Mouse (Mus musculus): ENCODE measurements around the gene Krtap5-2. TPM values are rescaled to one million over a fixed set of nuclear protein-coding genes. Genes with fewer than 3 reads are reported as not detected.
A peak's percentile ranks its signal among the peaks of the same experiment; 100 is the strongest.
"Not testable (repeated sequence)": the region's sequence is repeated elsewhere in the genome, so short reads cannot be mapped to it uniquely, and the experiment has no call there.

The Krtap5-2 gene
- total RNA-seq, 1 experiment from 2014 or later, result not detected

DNA sequence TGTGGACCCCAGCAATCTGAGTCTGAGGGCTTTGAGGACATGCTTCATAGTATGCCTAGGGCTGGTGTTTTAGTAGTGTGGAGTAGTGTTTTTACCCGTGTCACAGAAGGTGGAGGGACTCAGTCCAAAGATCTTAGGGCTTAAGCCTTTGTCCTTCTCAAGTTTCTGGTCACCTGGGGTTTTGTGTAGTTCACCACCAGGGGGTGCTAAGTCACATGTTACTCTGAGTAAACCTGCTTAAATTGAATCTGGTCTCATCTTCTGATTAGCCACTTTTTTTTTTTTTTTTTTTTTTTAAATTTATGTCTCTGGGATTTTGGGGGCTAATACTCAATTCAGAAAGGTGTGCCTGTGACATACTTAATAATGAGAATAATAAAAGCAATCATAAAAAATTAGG lies 29.8 kb downstream of the Krtap5-2 start:
- ATAC-seq (replicated peaks in 1 of 2; ENCODE audit: insufficient read depth in 1 of 2, low FRiP score in 2 of 2, low TSS enrichment in 1 of 2, low read depth in 1 of 2, poor library complexity in 2 of 2, severe bottlenecking in 2 of 2), result no peak

DNA sequence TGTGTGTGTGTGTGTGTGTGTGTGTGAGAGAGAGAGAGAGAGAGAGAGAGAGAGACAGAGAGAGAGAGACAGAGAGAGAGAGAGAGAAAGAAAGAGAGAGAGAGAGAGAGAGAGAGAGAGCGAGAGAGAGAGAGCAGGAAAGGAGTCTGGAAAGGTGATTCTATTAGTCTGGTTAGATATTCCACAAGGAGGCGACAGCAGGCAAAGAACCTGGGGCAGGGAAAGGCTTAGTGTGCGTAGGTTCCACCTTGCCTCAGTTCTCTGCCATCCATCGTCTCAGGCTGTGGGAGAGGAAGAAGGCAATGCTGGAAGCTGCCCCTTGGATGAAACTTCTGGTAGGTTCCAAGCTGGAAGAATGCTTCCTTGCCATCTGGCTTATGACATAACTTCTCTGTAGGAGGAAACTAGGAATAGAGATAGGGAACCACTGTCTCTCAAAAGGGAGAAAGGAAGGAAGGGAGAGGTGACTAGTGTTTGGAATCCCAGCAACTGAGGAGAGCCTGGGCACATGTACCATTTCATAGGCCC lies 30.3 kb downstream of the Krtap5-2 start:
- no peak for ATAC-seq (replicated peaks in 1 of 2; ENCODE audit: insufficient read depth in 1 of 2, low FRiP score in 2 of 2, low TSS enrichment in 1 of 2, low read depth in 1 of 2, poor library complexity in 2 of 2, severe bottlenecking in 2 of 2)

DNA sequence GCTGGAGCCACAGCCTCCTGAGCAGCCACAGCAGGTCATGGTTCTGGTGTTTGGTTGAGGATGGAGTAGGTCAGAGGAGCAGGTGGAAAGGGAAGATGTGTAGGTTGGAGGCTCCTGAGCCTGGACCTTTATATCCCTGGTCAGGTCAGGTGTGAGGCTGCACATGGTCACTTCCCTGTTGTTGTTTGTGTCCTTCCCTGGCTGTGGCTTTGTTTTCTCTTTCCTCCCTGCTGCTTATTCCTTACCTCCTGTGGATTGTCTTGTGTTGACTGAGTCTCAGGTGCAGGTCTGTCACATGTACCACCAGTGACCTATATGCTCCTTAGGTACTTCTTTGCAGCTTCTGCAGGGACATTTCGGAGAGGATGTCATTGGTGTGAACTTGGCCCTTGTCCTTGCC lies 31.3 kb downstream of the Krtap5-2 start, which contains the start of gene Gm45337:
Gene Gm45337 (minus strand): TSS at position 101 of the 400 bp plus-strand sequence.
- no peak for ATAC-seq (replicated peaks in 1 of 2; ENCODE audit: insufficient read depth in 1 of 2, low FRiP score in 2 of 2, low TSS enrichment in 1 of 2, low read depth in 1 of 2, poor library complexity in 2 of 2, severe bottlenecking in 2 of 2)

DNA sequence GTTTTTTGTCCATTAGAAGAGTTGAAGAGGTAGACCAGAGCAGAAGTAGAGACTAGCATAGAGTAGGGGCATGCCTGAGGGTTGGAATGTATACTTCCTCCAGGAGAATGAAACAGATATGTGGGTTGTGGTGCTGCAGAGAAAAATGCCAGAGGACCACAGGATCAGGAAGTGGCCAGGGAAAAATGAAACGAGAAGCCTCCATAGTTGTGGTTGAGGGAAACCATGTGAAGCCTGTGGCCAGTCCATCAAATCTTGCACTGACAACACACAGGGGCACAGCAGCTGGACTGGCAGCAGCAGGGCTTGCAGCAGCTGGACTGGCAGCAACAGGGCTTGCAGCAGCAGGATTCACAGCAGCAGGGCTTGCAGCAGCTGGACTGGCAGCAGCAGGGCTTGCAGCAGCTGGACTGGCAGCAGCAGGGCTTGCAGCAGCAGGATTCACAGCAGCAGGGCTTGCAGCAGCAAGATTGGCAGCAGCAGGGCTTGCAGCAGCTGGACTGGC lies 32.2 kb downstream of the Krtap5-2 start:
- ATAC-seq (replicated peaks in 1 of 2; ENCODE audit: insufficient read depth in 1 of 2, low FRiP score in 2 of 2, low TSS enrichment in 1 of 2, low read depth in 1 of 2, poor library complexity in 2 of 2, severe bottlenecking in 2 of 2), result peak; percentile 32 to 49; a peak in 3 of 4 replicates

DNA sequence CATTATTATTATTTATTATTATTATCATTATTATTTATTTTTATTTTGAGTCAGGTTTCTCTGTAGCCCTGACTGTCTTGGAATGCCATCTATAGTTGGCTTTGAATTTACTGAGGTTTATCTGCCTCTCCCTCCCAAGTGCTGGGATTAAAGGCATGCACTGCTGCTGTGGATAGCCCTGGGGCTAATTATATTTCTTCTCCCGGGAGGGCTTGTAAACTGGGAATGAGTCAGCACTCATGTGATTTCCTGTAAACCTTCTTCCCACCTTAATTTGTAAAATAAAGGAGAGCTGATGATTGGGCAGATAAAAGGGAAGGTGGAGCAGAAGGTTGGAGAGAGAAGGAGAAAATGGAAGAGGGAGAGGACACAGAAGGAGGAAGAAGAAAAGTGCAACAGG lies 35.1 kb downstream of the Krtap5-2 start:
- ATAC-seq (replicated peaks in 1 of 2; ENCODE audit: insufficient read depth in 1 of 2, low FRiP score in 2 of 2, low TSS enrichment in 1 of 2, low read depth in 1 of 2, poor library complexity in 2 of 2, severe bottlenecking in 2 of 2), result no peak

DNA sequence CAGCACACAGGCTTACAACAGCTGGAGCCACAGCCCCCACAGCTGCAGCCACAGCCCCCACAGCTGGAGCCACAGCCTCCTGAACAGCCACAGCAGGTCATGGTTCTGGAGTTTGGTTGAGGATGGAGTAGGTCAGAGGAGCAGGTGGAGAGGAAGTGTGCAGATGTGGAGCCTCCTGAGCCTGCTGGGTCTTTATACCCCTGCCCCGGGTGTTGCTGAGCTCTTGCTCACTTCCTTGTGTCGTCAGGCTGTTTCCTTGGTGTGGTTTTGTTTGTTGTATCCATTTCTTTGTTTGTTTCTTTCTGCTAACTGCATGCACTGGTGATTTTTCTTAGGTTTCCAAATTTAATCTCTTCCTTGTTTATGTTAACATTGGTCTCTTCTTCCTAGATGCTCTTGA lies 39.9 kb downstream of the Krtap5-2 start, which contains the start of gene Gm39115:
Gene Gm39115 (minus strand): TSS at position 101 of the 400 bp plus-strand sequence.
- not testable (repeated sequence) for ATAC-seq (replicated peaks in 1 of 2; ENCODE audit: insufficient read depth in 1 of 2, low FRiP score in 2 of 2, low TSS enrichment in 1 of 2, low read depth in 1 of 2, poor library complexity in 2 of 2, severe bottlenecking in 2 of 2)

DNA sequence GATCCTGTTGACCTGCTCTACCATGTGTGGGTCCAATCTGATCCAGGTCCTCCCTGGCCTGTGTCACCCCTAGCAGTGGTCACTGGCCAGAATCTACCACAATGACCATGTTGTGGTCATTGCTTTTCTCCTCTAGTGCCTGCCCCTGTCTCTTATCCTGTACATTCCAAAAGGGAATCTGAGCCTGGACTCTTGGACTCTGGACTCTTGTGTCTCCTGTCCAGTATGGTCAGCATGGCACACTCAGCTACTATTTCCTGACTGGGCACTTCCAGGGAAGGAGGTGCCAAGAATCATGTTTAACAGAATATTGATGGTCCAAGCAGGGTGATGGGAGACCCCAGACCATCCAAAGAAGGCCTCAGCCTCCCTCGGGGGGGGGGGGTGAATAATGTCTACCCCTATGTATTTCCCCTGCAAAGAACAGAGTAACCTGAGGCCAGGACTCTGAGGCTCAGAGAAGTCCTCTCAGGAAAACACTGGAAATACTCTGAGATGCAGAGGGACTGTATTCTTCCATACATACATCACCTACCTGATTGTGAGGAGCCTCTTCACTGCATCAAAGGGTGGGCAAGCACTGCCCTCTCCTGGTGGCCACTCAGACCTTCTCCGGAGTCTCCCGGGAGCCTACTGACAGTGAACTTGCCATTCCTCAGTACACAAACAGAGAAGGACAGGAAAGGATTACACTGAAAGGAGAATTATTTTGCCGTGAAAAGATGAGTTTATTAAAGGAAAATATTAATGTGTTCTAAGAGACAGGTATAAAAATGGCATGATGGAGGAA lies 41.4 kb downstream of the Krtap5-2 start:
- ATAC-seq (replicated peaks in 1 of 2; ENCODE audit: insufficient read depth in 1 of 2, low FRiP score in 2 of 2, low TSS enrichment in 1 of 2, low read depth in 1 of 2, poor library complexity in 2 of 2, severe bottlenecking in 2 of 2), result no peak

DNA sequence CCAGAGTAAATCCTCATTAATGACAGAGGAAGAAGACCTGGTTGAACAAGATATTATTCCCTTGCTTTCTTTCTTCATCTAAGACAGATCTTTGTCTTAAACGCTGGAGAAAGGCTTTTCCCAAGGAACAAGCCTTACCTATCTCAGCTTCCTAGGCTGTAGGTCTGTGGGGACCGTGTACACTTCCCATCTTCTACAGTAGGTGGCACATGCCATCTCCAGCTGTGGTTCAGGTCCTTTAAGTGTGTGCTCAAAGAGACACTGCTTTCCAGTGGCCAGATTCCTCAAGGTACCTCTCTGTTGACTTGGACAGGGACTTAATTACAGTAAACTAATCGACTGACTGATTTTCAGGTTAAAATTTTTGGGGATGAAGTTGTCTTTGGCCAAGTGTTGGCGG lies 47.0 kb downstream of the Krtap5-2 start:
- ATAC-seq (replicated peaks in 1 of 2; ENCODE audit: insufficient read depth in 1 of 2, low FRiP score in 2 of 2, low TSS enrichment in 1 of 2, low read depth in 1 of 2, poor library complexity in 2 of 2, severe bottlenecking in 2 of 2), result no peak

Other genes with a start within 250 kb of the Krtap5-2 start
- gene Brsk2, start 226.3 kb downstream of the Krtap5-2 start, total RNA-seq (2017), result not detected in 2 replicates
- 53.6 and 72.9 TPM in 2 replicates for gene Mob2, start 114.9 kb downstream of the Krtap5-2 start, total RNA-seq (2017)
- gene Dusp8, start 80.2 kb downstream of the Krtap5-2 start, total RNA-seq (2017), result 0.15 TPM in 1 of 2 replicates, not detected in the other
- not detected in 2 replicates for gene Gm45618, start 55.3 kb downstream of the Krtap5-2 start, total RNA-seq (2017)
- not detected in 2 replicates for gene Gm39115, start 40.0 kb downstream of the Krtap5-2 start, total RNA-seq (2017)
- not detected in 2 replicates for gene Gm45337, start 31.4 kb downstream of the Krtap5-2 start, total RNA-seq (2017)
- not detected in 2 replicates for gene Gm29735, start 18.9 kb downstream of the Krtap5-2 start, total RNA-seq (2017)
- gene Gm4553, start 10.3 kb downstream of the Krtap5-2 start, total RNA-seq (2017), result not detected in 2 replicates
- not detected in 2 replicates for gene Gm10153, start 14.4 kb upstream of the Krtap5-2 start, total RNA-seq (2017)
- gene Krtap5-3, start 25.4 kb upstream of the Krtap5-2 start, total RNA-seq (2017), result not detected in 2 replicates
- gene Gm7579, start 35.9 kb upstream of the Krtap5-2 start, total RNA-seq (2017), result not detected in 2 replicates
- gene Krtap5-5, start 54.0 kb upstream of the Krtap5-2 start, total RNA-seq (2017), result not detected in 2 replicates
- not detected in 2 replicates for gene Gm40460, start 65.1 kb upstream of the Krtap5-2 start, total RNA-seq (2017)
- gene Gm2431, start 82.3 kb upstream of the Krtap5-2 start, total RNA-seq (2017), result not detected in 2 replicates
- gene Gm4559, start 98.4 kb upstream of the Krtap5-2 start, total RNA-seq (2017), result not detected in 2 replicates
- not detected in 2 replicates for gene Krtap5-1, start 121.1 kb upstream of the Krtap5-2 start, total RNA-seq (2017)
- gene Krtap5-4, start 127.5 kb upstream of the Krtap5-2 start, total RNA-seq (2017), result not detected in 2 replicates
- gene Ifitm10, start 197.7 kb upstream of the Krtap5-2 start, total RNA-seq (2017), result not detected in 2 replicates
- 18.0 and 43.2 TPM in 2 replicates for gene Gm49369, start 206.7 kb upstream of the Krtap5-2 start, total RNA-seq (2017)
- gene Ctsd, start 212.0 kb upstream of the Krtap5-2 start, total RNA-seq (2017), result 123 and 168 TPM in 2 replicates